Mouse (Mus musculus): ENCODE data around the gene Abcb5.
"Not testable (repeated sequence)": the region's sequence is repeated elsewhere in the genome, so short reads cannot be mapped to it uniquely, and the experiment has no call there.

The Abcb5 gene

GRCm38 (mm10) chr12:118966321-118966720 lies at the start of gene Abcb5:
Abcb5 (minus strand) TSS chr12:118966421.
- DNase-seq (ENCODE audit: low spot score in 2 of 2): no peak

- no peak for DNase-seq (ENCODE audit: low spot score in 2 of 2)
These were observed 33.0 kb upstream of the Abcb5 start for GRCm38 (mm10) chr12:118999230-118999629.

- DNase-seq (ENCODE audit: low spot score in 2 of 2): no peak
These were observed 28.3 kb upstream of the Abcb5 start for GRCm38 (mm10) chr12:118994328-118995166.

GRCm38 (mm10) chr12:118984852-118985251 lies 18.6 kb upstream of the Abcb5 start:
- DNase-seq (ENCODE audit: low spot score in 2 of 2): no peak

- DNase-seq (ENCODE audit: low spot score in 2 of 2): peak in 1 of 2 experiments; percentile 25
These were observed 35.6 kb downstream of the Abcb5 start for GRCm38 (mm10) chr12:118930386-118931318.

GRCm38 (mm10) chr12:118926813-118927281 lies 39.4 kb downstream of the Abcb5 start:
- DNase-seq (ENCODE audit: low spot score in 2 of 2): no peak

- not testable (repeated sequence) for DNase-seq (ENCODE audit: low spot score in 2 of 2)
These were observed 42.3 kb downstream of the Abcb5 start for GRCm38 (mm10) chr12:118923874-118924273.

- DNase-seq (ENCODE audit: low spot score in 2 of 2): no peak
These were observed 48.5 kb downstream of the Abcb5 start for GRCm38 (mm10) chr12:118917771-118918170.

GRCm38 (mm10) chr12:118910360-118910759 lies 55.9 kb downstream of the Abcb5 start:
- no peak for DNase-seq (ENCODE audit: low spot score in 2 of 2)

GRCm38 (mm10) chr12:118902249-118902648 lies 64.0 kb downstream of the Abcb5 start:
- no peak for DNase-seq (ENCODE audit: low spot score in 2 of 2)

- DNase-seq (ENCODE audit: low spot score in 2 of 2): peak in 1 of 2 experiments; percentile 7
These were observed 78.3 kb downstream of the Abcb5 start for GRCm38 (mm10) chr12:118887964-118888363.

- DNase-seq (ENCODE audit: low spot score in 2 of 2): no peak
These were observed 83.4 kb downstream of the Abcb5 start for GRCm38 (mm10) chr12:118882790-118883189.

GRCm38 (mm10) chr12:118872673-118873072 lies 93.5 kb downstream of the Abcb5 start:
- DNase-seq (ENCODE audit: low spot score in 2 of 2): no peak

GRCm38 (mm10) chr12:118856151-118856550 lies 110.1 kb downstream of the Abcb5 start:
- DNase-seq (ENCODE audit: low spot score in 2 of 2): no peak

- DNase-seq (ENCODE audit: low spot score in 2 of 2): peak; percentile 39 to 67
These were observed 111.3 kb downstream of the Abcb5 start for GRCm38 (mm10) chr12:118854831-118855453.

- no peak for DNase-seq (ENCODE audit: low spot score in 2 of 2)
These were observed 111.8 kb downstream of the Abcb5 start for GRCm38 (mm10) chr12:118854401-118854800.

GRCm38 (mm10) chr12:118853331-118853730 lies 112.9 kb downstream of the Abcb5 start:
- no peak for DNase-seq (ENCODE audit: low spot score in 2 of 2)

GRCm38 (mm10) chr12:118850851-118851410 lies 115.3 kb downstream of the Abcb5 start:
- no peak for DNase-seq (ENCODE audit: low spot score in 2 of 2)

- DNase-seq (ENCODE audit: low spot score in 2 of 2): no peak
These were observed 116.2 kb downstream of the Abcb5 start for GRCm38 (mm10) chr12:118849996-118850395.

- no peak for DNase-seq (ENCODE audit: low spot score in 2 of 2)
These were observed 116.9 kb downstream of the Abcb5 start for GRCm38 (mm10) chr12:118849203-118849861.
